Mouse (Mus musculus) thymus, adult 2 months (tissue): Measurements from ENCODE around the gene Ercc8.

Source experiments
- CTCF ChIP-seq: fragments of 200-500 bp; IDR thresholded peaks from 2 replicates; pipeline ENCODE4 v1.5.1; 2012; ENCODE audit warnings: mild to moderate bottlenecking, control low read depth, low read length, moderate library complexity, borderline replicate concordance; ENCODE audit not compliant: control insufficient read depth, poor library complexity, insufficient read depth; ENCODE audit errors: extremely low read depth
- POLR2A ChIP-seq: fragments of 200-500 bp; IDR thresholded peaks from 2 replicates; pipeline ENCODE4 v1.6.1; 2012; ENCODE audit warnings: mild to moderate bottlenecking, low read length, control low read depth, moderate library complexity; ENCODE audit not compliant: control insufficient read depth, poor library complexity, insufficient read depth; ENCODE audit errors: extremely low read depth

- TF ChIP-seq CTCF (no peak), POLR2A (no peak)
These were observed 21.1 kb downstream of the Ercc8 start for GRCm38 (mm10) chr13:108179618-108180017.
